Mouse (Mus musculus): Measurements from ENCODE around the gene Foxp1. TPM values are rescaled to one million over a fixed set of nuclear protein-coding genes. Genes with fewer than 3 reads are reported as not detected.

Gene Foxp1
- polyA plus RNA-seq, 1 experiment: 73.4 TPM

DNA sequence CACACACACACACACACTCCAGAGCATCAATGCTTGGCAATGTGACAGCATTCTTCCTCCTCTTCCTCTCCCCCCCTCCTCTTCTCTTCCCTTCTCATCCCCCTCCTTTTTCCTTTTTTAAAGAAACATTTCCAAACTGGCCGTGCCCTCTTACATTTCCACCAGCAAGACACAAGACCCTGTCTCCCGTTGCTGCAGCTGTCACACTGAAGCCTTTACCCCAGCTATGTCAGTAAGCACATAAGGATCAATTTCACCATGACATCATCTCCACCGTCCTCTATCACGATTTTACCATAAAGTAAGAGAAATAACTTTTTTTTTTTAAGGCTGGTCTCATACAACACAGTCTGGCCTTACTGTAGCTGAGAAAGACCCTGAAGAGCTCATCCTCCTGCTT is 410.7 kb downstream of the Foxp1 start:
- Histone ChIP-seq H3K4me3 (ENCODE audit: insufficient read depth, low read length) (no peak overlapping the region), H3K27ac (ENCODE audit: insufficient read depth, low read depth, low read length) (no peak overlapping the region), H3K4me1 (ENCODE audit: control insufficient read depth, insufficient read depth, low read length) (no peaks in the 10 kb centered on the region)
- no peak for TF ChIP-seq CTCF (IDR thresholded peaks at IDR 0.05; ENCODE audit: low read depth, low read length)
- TF ChIP-seq POLR2A (IDR thresholded peaks at IDR 0.05; ENCODE audit: borderline replicate concordance, low read depth, low read length): no peak

DNA sequence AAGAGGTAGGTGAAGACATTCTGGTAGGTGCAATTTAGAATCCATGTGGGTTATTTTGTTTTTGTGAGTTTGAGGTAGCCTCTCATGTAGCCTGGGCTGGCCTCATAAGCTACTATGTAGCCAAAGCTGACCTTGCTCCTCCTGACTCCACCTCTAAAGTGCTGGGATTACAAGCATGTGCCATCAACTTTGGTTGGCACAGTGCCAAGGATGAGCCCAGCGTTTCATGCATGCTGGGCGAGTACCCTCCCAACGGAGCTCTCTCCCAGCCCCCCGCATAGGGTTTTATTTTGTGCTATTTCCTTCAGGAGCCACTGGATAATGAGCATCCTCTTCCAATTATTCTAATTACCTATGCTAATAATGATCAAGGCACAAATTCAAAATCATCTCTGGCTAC is 414.1 kb downstream of the Foxp1 start:
- no peak for TF ChIP-seq CTCF (IDR thresholded peaks at IDR 0.05; ENCODE audit: low read depth, low read length)
- TF ChIP-seq POLR2A (IDR thresholded peaks at IDR 0.05; ENCODE audit: borderline replicate concordance, low read depth, low read length): no peak
- Histone ChIP-seq H3K27ac (ENCODE audit: insufficient read depth, low read depth, low read length) (no peak overlapping the region), H3K4me1 (ENCODE audit: control insufficient read depth, insufficient read depth, low read length) (no peaks in the 10 kb centered on the region), H3K4me3 (ENCODE audit: insufficient read depth, low read length) (no peak overlapping the region)

- no peak overlapping the region for H3K27ac ChIP-seq (ENCODE audit: insufficient read depth, low read depth, low read length)
- H3K4me3 ChIP-seq (ENCODE audit: insufficient read depth, low read length): no peak overlapping the region
- H3K4me1 ChIP-seq (ENCODE audit: control insufficient read depth, insufficient read depth, low read length): no peaks in the 10 kb centered on the region
- no peak for TF ChIP-seq CTCF (IDR thresholded peaks at IDR 0.05; ENCODE audit: low read depth, low read length)
- no peak for TF ChIP-seq POLR2A (IDR thresholded peaks at IDR 0.05; ENCODE audit: borderline replicate concordance, low read depth, low read length)
Measured at GRCm38 (mm10) chr6:99107674-99108073, 414.8 kb downstream of the Foxp1 start.

DNA sequence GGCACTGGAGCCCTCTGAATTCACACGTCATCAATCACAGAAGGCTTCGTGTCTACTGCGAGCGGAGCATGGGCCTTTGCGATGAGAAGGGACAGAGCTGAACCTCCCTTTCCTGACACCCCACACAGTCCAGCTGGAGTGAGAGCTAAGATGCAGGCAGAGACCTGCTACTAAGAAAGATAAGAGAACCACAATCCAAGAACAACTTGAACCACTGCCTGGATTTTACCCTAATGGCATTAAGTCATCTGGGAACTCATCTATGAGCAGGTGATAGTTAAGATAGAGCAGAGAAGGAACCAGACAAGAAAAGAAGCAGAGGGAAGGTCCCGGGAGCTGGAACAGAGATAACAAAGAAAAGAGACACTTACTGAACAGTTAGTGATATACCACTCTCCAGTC is 415.4 kb downstream of the Foxp1 start:
- Histone ChIP-seq H3K4me1 (ENCODE audit: control insufficient read depth, insufficient read depth, low read length) (no peaks in the 10 kb centered on the region), H3K27ac (ENCODE audit: insufficient read depth, low read depth, low read length) (no peak overlapping the region), H3K4me3 (ENCODE audit: insufficient read depth, low read length) (no peak overlapping the region)
- no peak for TF ChIP-seq CTCF (IDR thresholded peaks at IDR 0.05; ENCODE audit: low read depth, low read length)
- no peak for TF ChIP-seq POLR2A (IDR thresholded peaks at IDR 0.05; ENCODE audit: borderline replicate concordance, low read depth, low read length)

- no peak overlapping the region for H3K4me3 ChIP-seq (ENCODE audit: insufficient read depth, low read length)
- no peak overlapping the region for H3K27ac ChIP-seq (ENCODE audit: insufficient read depth, low read depth, low read length)
- no peak for TF ChIP-seq CTCF (IDR thresholded peaks at IDR 0.05; ENCODE audit: low read depth, low read length)
- TF ChIP-seq POLR2A (IDR thresholded peaks at IDR 0.05; ENCODE audit: borderline replicate concordance, low read depth, low read length): no peak
- H3K4me1 ChIP-seq (ENCODE audit: control insufficient read depth, insufficient read depth, low read length): no peaks in the 10 kb centered on the region
Measured at GRCm38 (mm10) chr6:99105979-99106378, 416.5 kb downstream of the Foxp1 start.

- TF ChIP-seq CTCF (IDR thresholded peaks at IDR 0.05; ENCODE audit: low read depth, low read length) (no peak), POLR2A (IDR thresholded peaks at IDR 0.05; ENCODE audit: borderline replicate concordance, low read depth, low read length) (no peak)
- Histone ChIP-seq H3K4me3 (ENCODE audit: insufficient read depth, low read length) (no peak overlapping the region), H3K27ac (ENCODE audit: insufficient read depth, low read depth, low read length) (no peak overlapping the region), H3K4me1 (ENCODE audit: control insufficient read depth, insufficient read depth, low read length) (no peaks in the 10 kb centered on the region)
Measured at GRCm38 (mm10) chr6:99104446-99104845, 418.1 kb downstream of the Foxp1 start.

- no peak for TF ChIP-seq CTCF (IDR thresholded peaks at IDR 0.05; ENCODE audit: low read depth, low read length)
- TF ChIP-seq POLR2A (IDR thresholded peaks at IDR 0.05; ENCODE audit: borderline replicate concordance, low read depth, low read length): no peak
- H3K4me1 ChIP-seq (ENCODE audit: control insufficient read depth, insufficient read depth, low read length): no peaks in the 10 kb centered on the region
Measured at GRCm38 (mm10) chr6:99103911-99104310, 418.6 kb downstream of the Foxp1 start.

DNA sequence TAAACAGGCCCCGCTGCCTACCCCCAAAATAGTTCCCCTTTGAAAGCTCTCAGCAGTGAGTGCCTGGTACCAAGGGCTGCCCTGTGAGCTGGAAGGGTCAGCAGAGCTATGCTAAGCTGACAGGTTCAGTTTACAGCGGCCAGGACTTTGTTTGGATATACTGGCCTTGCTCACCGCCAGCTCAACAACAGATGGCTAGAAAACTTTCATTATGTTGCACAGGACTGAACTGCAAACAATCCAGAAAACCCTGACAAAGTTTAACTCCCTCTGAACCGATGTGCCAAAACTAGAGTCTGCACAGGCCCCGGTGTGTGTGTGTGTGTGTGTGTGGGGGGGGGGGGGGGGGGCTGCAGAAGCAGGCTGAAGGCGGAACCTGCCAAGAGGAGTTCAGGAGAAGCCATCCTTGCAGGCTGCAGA is 421.0 kb downstream of the Foxp1 start:
- no peak overlapping the region for H3K27ac ChIP-seq (ENCODE audit: insufficient read depth, low read depth, low read length)
- H3K4me3 ChIP-seq (ENCODE audit: insufficient read depth, low read length): no peak overlapping the region
- no peaks in the 10 kb centered on the region for H3K4me1 ChIP-seq (ENCODE audit: control insufficient read depth, insufficient read depth, low read length)
- no peak for TF ChIP-seq CTCF (IDR thresholded peaks at IDR 0.05; ENCODE audit: low read depth, low read length)
- TF ChIP-seq POLR2A (IDR thresholded peaks at IDR 0.05; ENCODE audit: borderline replicate concordance, low read depth, low read length): no peak

More at GRCm38 (mm10) chr6:99103911-99104310, 418.6 kb downstream of the Foxp1 start:
- Histone ChIP-seq H3K27ac (ENCODE audit: insufficient read depth, low read depth, low read length) (no peak overlapping the region), H3K4me3 (ENCODE audit: insufficient read depth, low read length) (no peak overlapping the region)

GRCm38 (mm10) chr6:99100331-99100730 is 422.2 kb downstream of the Foxp1 start:
- H3K4me3 ChIP-seq (ENCODE audit: insufficient read depth, low read length): no peak overlapping the region
- no peak overlapping the region for H3K27ac ChIP-seq (ENCODE audit: insufficient read depth, low read depth, low read length)
- TF ChIP-seq CTCF (IDR thresholded peaks at IDR 0.05; ENCODE audit: low read depth, low read length): no peak
- no peak for TF ChIP-seq POLR2A (IDR thresholded peaks at IDR 0.05; ENCODE audit: borderline replicate concordance, low read depth, low read length)
- no peaks in the 10 kb centered on the region for H3K4me1 ChIP-seq (ENCODE audit: control insufficient read depth, insufficient read depth, low read length)

GRCm38 (mm10) chr6:99099781-99100180 is 422.7 kb downstream of the Foxp1 start:
- H3K4me1 ChIP-seq (ENCODE audit: control insufficient read depth, insufficient read depth, low read length): no peaks in the 10 kb centered on the region
- no peak overlapping the region for H3K27ac ChIP-seq (ENCODE audit: insufficient read depth, low read depth, low read length)
- H3K4me3 ChIP-seq (ENCODE audit: insufficient read depth, low read length): no peak overlapping the region
- no peak for TF ChIP-seq POLR2A (IDR thresholded peaks at IDR 0.05; ENCODE audit: borderline replicate concordance, low read depth, low read length)
- no peak for TF ChIP-seq CTCF (IDR thresholded peaks at IDR 0.05; ENCODE audit: low read depth, low read length)

DNA sequence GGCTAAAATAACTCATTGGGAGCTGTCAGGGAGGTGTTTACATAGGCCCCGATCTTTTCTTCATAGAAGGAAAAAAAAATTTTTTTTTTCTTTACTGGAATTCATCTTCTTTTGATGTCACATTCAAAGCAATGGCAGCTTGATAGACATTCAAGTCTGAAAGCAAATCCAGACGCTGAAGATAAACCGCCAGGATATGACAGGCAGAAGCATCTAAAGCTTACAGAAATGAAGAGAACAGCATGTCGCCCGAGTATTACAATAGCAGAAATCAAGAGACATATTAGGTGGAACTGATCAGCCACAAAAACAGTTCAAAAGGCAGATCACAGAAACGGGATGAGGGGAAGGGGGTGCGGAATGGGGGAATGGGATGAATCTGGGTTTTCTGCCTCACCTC is 425.3 kb downstream of the Foxp1 start:
- TF ChIP-seq CTCF (IDR thresholded peaks at IDR 0.05; ENCODE audit: low read depth, low read length) (no peak), POLR2A (IDR thresholded peaks at IDR 0.05; ENCODE audit: borderline replicate concordance, low read depth, low read length) (no peak)
- H3K27ac ChIP-seq (ENCODE audit: insufficient read depth, low read depth, low read length): no peak overlapping the region
- no peak overlapping the region for H3K4me3 ChIP-seq (ENCODE audit: insufficient read depth, low read length)
- H3K4me1 ChIP-seq (ENCODE audit: control insufficient read depth, insufficient read depth, low read length): 0 out of 2 replicates have a peak, but pooled peaks cover 3% of the 10 kb centered on the region
